Mouse (Mus musculus): Measurements from ENCODE around the gene Pml. TPM values are rescaled to one million over a fixed set of nuclear protein-coding genes. Genes with fewer than 3 reads are reported as not detected.
"Not testable (repeated sequence)": the region's sequence is repeated elsewhere in the genome, so short reads cannot be mapped to it uniquely, and the experiment has no call there.

Pml gene
- polyA plus RNA-seq, 1 experiment from 2014 or later: 16.0 TPM

GRCm38 (mm10) chr9:58271109-58271508, 21.5 kb upstream of the Pml start:
- Histone ChIP-seq H3K4me3 (no peak overlapping the region), H3K27ac (no peak overlapping the region), H3K36me3 (no peaks in the 10 kb centered on the region), H3K4me2 (replicated peaks) (no peak overlapping the region), H3K9ac (no peak overlapping the region), H3K27me3 (no peaks in the 10 kb centered on the region), H3K4me1 (peaks cover 29% of the 10 kb centered on the region), H3K9me3 (no peaks in the 10 kb centered on the region)
- 88% methylated on average over 3 of the region's 3 CpGs for WGBS
- ATAC-seq (ENCODE audit: insufficient number of reproducible peaks, insufficient read depth, low FRiP score, low TSS enrichment): no peak

GRCm38 (mm10) chr9:58270081-58270480, 20.5 kb upstream of the Pml start:
- no peak overlapping the region for H3K4me3 ChIP-seq
- H3K9me3 ChIP-seq: no peaks in the 10 kb centered on the region
- no peak for ATAC-seq (ENCODE audit: insufficient number of reproducible peaks, insufficient read depth, low FRiP score, low TSS enrichment)
- H3K4me2 ChIP-seq (replicated peaks): no peak overlapping the region
- H3K36me3 ChIP-seq: no peaks in the 10 kb centered on the region
- no peak overlapping the region for H3K27ac ChIP-seq
- 65% methylated on average over 3 of the region's 3 CpGs for WGBS
- peaks cover 23% of the 10 kb centered on the region for H3K4me1 ChIP-seq
- no peak overlapping the region for H3K9ac ChIP-seq
- no peaks in the 10 kb centered on the region for H3K27me3 ChIP-seq

GRCm38 (mm10) chr9:58268384-58269313, 19.1 kb upstream of the Pml start:
- WGBS: 54% methylated on average over 12 of the region's 12 CpGs
- no peaks in the 10 kb centered on the region for H3K27me3 ChIP-seq
- no peak overlapping the region for H3K9ac ChIP-seq
- ATAC-seq (ENCODE audit: insufficient number of reproducible peaks, insufficient read depth, low FRiP score, low TSS enrichment): no peak
- H3K4me2 ChIP-seq (replicated peaks): no peak overlapping the region
- no peaks in the 10 kb centered on the region for H3K36me3 ChIP-seq
- H3K27ac ChIP-seq: no peak overlapping the region
- no peak overlapping the region for H3K4me3 ChIP-seq
- H3K9me3 ChIP-seq: no peaks in the 10 kb centered on the region
- H3K4me1 ChIP-seq: peaks cover 12% of the 10 kb centered on the region

GRCm38 (mm10) chr9:58267046-58267445, 17.5 kb upstream of the Pml start:
- Histone ChIP-seq H3K9ac (no peak overlapping the region; the same call in 1 of the 2 replicates), H3K4me2 (replicated peaks) (no peak overlapping the region), H3K4me3 (no peak overlapping the region), H3K27ac (peak overlapping the region; percentile 72), H3K36me3 (peaks cover 7% of the 10 kb centered on the region; the same call in 1 of the 2 replicates), H3K4me1 (peaks cover 12% of the 10 kb centered on the region), H3K27me3 (no peaks in the 10 kb centered on the region), H3K9me3 (no peaks in the 10 kb centered on the region)
- WGBS: 74% methylated on average over 3 of the region's 3 CpGs
- ATAC-seq (ENCODE audit: insufficient number of reproducible peaks, insufficient read depth, low FRiP score, low TSS enrichment): no peak

GRCm38 (mm10) chr9:58266571-58267011, 17.0 kb upstream of the Pml start:
- peaks cover 12% of the 10 kb centered on the region for H3K4me1 ChIP-seq
- 32% methylated on average over 4 of the region's 4 CpGs for WGBS
- no peak overlapping the region for H3K4me2 ChIP-seq (replicated peaks)
- H3K27ac ChIP-seq: peak overlapping the region; percentile 72
- H3K9me3 ChIP-seq: no peaks in the 10 kb centered on the region
- H3K4me3 ChIP-seq: no peak overlapping the region
- no peak for ATAC-seq (ENCODE audit: insufficient number of reproducible peaks, insufficient read depth, low FRiP score, low TSS enrichment)
- no peak overlapping the region; the same call in 1 of the 2 replicates for H3K9ac ChIP-seq
- no peaks in the 10 kb centered on the region for H3K27me3 ChIP-seq
- peaks cover 12% of the 10 kb centered on the region for H3K36me3 ChIP-seq

GRCm38 (mm10) chr9:58265368-58265767, 15.8 kb upstream of the Pml start:
- H3K4me1 ChIP-seq: peaks cover 12% of the 10 kb centered on the region
- H3K27me3 ChIP-seq: no peaks in the 10 kb centered on the region
- ATAC-seq (ENCODE audit: insufficient number of reproducible peaks, insufficient read depth, low FRiP score, low TSS enrichment): no peak
- no peak overlapping the region for H3K4me3 ChIP-seq
- H3K27ac ChIP-seq: no peak overlapping the region
- 78% methylated on average over 3 of the region's 3 CpGs for WGBS
- no peak overlapping the region for H3K9ac ChIP-seq
- H3K9me3 ChIP-seq: no peaks in the 10 kb centered on the region
- H3K4me2 ChIP-seq (replicated peaks): no peak overlapping the region
- H3K36me3 ChIP-seq: peaks cover 21% of the 10 kb centered on the region

- H3K4me1 ChIP-seq: peaks cover 12% of the 10 kb centered on the region
- no peak overlapping the region for H3K9ac ChIP-seq
These were observed 12.9 kb upstream of the Pml start for GRCm38 (mm10) chr9:58262507-58262906.

GRCm38 (mm10) chr9:58255704-58256685, 6.4 kb upstream of the Pml start:
- H3K4me2 ChIP-seq (replicated peaks): no peak overlapping the region
- WGBS: 88% methylated on average over 10 of the region's 10 CpGs
- no peak overlapping the region for H3K9ac ChIP-seq
- H3K4me3 ChIP-seq: no peak overlapping the region
- H3K9me3 ChIP-seq: no peaks in the 10 kb centered on the region
- H3K4me1 ChIP-seq: peaks cover 3% of the 10 kb centered on the region; the same call in 1 of the 2 replicates
- no peak for ATAC-seq (ENCODE audit: insufficient number of reproducible peaks, insufficient read depth, low FRiP score, low TSS enrichment)
- H3K36me3 ChIP-seq: peaks cover 47% of the 10 kb centered on the region
- no peaks in the 10 kb centered on the region for H3K27me3 ChIP-seq
- no peak overlapping the region for H3K27ac ChIP-seq

More at GRCm38 (mm10) chr9:58262507-58262906, 12.9 kb upstream of the Pml start:
- Histone ChIP-seq H3K9me3 (no peaks in the 10 kb centered on the region), H3K27ac (no peak overlapping the region), H3K4me3 (no peak overlapping the region), H3K27me3 (no peaks in the 10 kb centered on the region), H3K36me3 (peaks cover 45% of the 10 kb centered on the region), H3K4me2 (replicated peaks) (no peak overlapping the region)
- 92% methylated on average over 5 of the region's 5 CpGs for WGBS
- no peak for ATAC-seq (ENCODE audit: insufficient number of reproducible peaks, insufficient read depth, low FRiP score, low TSS enrichment)

GRCm38 (mm10) chr9:58255105-58255504, 5.5 kb upstream of the Pml start:
- WGBS: 69% methylated on average over 2 of the region's 2 CpGs
- no peaks in the 10 kb centered on the region for H3K27me3 ChIP-seq
- no peak overlapping the region for H3K9ac ChIP-seq
- no peak overlapping the region for H3K27ac ChIP-seq
- H3K4me1 ChIP-seq: peaks cover 3% of the 10 kb centered on the region; the same call in 1 of the 2 replicates
- ATAC-seq (ENCODE audit: insufficient number of reproducible peaks, insufficient read depth, low FRiP score, low TSS enrichment): no peak
- no peak overlapping the region for H3K4me2 ChIP-seq (replicated peaks)
- no peaks in the 10 kb centered on the region for H3K9me3 ChIP-seq
- H3K4me3 ChIP-seq: no peak overlapping the region
- H3K36me3 ChIP-seq: peaks cover 39% of the 10 kb centered on the region

GRCm38 (mm10) chr9:58253805-58254122, 4.2 kb upstream of the Pml start:
- Histone ChIP-seq H3K4me3 (peak overlapping the region; percentile 78), H3K9ac (peak overlapping the region; percentile 82), H3K36me3 (peaks cover 29% of the 10 kb centered on the region), H3K27ac (peak overlapping the region; percentile 77), H3K4me2 (replicated peaks) (peak overlapping the region; percentile 69)
- not testable (repeated sequence) for H3K9me3 ChIP-seq; ATAC-seq (ENCODE audit: insufficient number of reproducible peaks, insufficient read depth, low FRiP score, low TSS enrichment); H3K27me3 ChIP-seq; H3K4me1 ChIP-seq
- 67% methylated on average over 5 of the region's 5 CpGs for WGBS

- Histone ChIP-seq H3K4me2 (replicated peaks) (peak within 1 kb of the TSS; percentile 69), H3K36me3 (peaks cover 24% of the 10 kb centered on the region), H3K9me3 (no peaks in the 10 kb centered on the region), H3K4me1 (peaks cover 10% of the 10 kb centered on the region; the same call in 1 of the 2 replicates), H3K9ac (peak within 1 kb of the TSS; percentile 82), H3K4me3 (peak within 1 kb of the TSS; percentile 78), H3K27me3 (no peaks in the 10 kb centered on the region), H3K27ac (peak within 1 kb of the TSS; percentile 77)
- WGBS: under 1% methylated on average over 31 of the region's 31 CpGs
- ATAC-seq (ENCODE audit: insufficient number of reproducible peaks, insufficient read depth, low FRiP score, low TSS enrichment): peak; percentile 86
These were observed 3.6 kb upstream of the Pml start, which contains the start of gene Stoml1 for GRCm38 (mm10) chr9:58253033-58253804. Gene Stoml1, plus strand, starts transcription at chr9:58253164.

Measured in embryonic facial prominence, embryonic 12.5 days (tissue).